Mouse (Mus musculus) thymus, postnatal 0 days (tissue): ENCODE data around the gene Pitpnm1. TPM values are rescaled to one million over a fixed set of nuclear protein-coding genes. Genes with fewer than 3 reads are reported as not detected.

ENCODE experiments used
- DNase-seq: peaks from one replicate; pipeline ENCODE4 v3.0.0-alpha.2; 2015; ENCODE audit warnings: low spot score
- polyA plus RNA-seq: library from polyadenylated mRNA; unstranded; fragments of >200 nt; fragmentation: Nextera tagmentation; extraction: Ambion mirVana; gene quantifications from 2 replicates; pipeline ENCODE4 v1.2.1, GENCODE M21; 2015

Gene Pitpnm1
- polyA plus RNA-seq, 1 experiment from 2014 or later: 45.6 TPM

GRCm38 (mm10) chr19:4136463-4136862, 36.7 kb downstream of the Pitpnm1 start:
- no peak for DNase-seq

DNA sequence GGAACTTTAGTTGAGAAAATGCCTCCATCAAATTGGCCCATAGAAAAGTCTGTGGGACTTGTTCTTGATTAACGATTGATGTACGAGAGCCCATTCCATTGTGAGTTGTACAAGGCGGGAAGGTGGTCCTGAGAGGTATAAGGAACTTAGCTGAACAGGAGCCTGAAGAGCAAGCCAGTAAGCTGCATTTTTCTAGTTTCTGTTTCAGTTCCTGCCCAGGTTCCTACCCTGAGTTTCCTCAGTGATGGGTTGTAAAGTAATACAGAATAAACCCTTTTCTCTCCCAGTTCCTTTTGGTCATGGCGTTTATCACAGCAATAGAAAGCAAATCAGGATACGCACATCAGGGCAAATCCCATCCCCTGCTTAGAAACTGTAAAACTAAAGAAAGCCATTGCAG, 38.1 kb downstream of the Pitpnm1 start:
- DNase-seq: no peak

- DNase-seq: no peak
Measured at GRCm38 (mm10) chr19:4139446-4139845, 39.6 kb downstream of the Pitpnm1 start, which contains the start of gene Gpr152. Gpr152 (plus strand) TSS chr19:4139787.

- DNase-seq: no peak
Measured at GRCm38 (mm10) chr19:4140147-4140546, 40.3 kb downstream of the Pitpnm1 start.

GRCm38 (mm10) chr19:4142416-4143173, 42.8 kb downstream of the Pitpnm1 start:
- no peak for DNase-seq

DNA sequence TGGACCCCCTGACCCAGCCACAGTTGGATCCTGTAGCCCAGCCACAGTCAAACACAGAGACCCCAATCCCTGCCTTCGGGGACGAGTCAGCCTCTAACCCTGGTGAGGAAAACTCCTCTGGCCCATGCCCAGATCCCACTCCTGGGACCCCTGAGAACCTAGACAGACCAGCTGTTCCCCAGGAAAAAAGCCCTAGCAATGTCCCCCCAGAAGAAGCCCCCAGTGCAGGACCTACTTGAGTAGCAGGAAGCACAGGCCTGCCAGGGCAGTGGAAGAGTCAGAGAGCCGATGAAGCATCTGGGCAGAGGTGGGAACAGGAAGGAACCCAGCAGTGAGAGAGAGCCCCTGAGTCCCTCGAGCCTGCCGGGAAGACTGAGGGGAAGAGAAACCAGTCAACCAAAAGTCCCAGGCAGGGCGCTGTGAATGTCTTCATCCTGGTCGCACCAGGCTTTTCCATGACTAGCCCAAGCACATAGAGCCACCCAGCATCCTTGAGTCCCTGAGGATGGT, 44.0 kb downstream of the Pitpnm1 start, which contains the start of gene Cabp4:
Cabp4 (minus strand) TSS at position 275 of the 510 bp plus-strand sequence.
- no peak for DNase-seq

DNA sequence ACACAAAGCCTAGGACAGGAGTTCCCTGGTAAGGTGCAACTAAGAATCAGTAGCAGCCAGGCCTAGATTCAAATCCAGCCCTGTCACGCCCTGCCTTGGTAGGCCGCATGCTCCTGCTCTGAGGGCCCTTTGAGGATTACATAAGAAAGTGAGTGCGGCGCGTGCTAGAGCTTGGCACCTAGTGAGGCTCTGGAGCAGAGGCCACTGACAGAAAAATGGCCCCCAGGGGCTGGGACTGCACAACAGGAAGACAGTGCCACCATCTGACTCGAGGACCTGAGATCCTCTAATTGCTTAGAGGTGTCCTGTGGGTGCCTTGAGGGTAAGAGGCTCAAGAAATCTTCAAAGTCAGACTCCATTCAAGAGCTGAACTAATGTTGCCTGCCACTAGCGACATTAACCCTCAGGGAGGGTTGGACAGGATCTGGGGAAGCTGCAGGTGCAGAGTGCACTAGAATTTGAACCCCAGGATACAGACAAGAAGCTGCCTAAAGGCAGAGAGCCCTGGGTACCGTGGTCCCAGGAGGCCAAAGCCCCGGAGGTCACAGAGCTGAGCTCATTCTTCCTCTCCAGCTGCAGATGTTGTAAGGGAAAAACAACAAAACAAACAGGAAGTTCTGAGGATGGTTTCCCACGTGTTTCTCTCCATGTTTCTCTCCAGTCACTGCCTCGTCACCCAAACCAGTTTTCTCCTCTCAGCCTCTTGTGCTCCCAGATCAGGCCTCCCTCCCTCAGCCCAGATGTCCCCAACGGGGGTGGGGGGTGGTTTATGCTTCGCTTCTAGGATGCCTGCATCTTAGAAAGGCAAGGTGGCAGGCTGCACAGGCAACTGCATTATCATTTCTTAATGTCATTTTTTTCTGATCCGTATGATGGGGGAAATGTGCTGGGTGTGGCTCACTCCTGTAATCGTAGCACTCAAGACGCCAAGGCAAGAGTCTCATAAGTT, 45.0 kb downstream of the Pitpnm1 start:
- peak; percentile 40 for DNase-seq

- no peak for DNase-seq
Measured at GRCm38 (mm10) chr19:4145936-4146335, 46.1 kb downstream of the Pitpnm1 start.

- no peak for DNase-seq
Measured at GRCm38 (mm10) chr19:4146366-4147021, 46.7 kb downstream of the Pitpnm1 start.

GRCm38 (mm10) chr19:4147022-4147405, 47.2 kb downstream of the Pitpnm1 start:
- no peak for DNase-seq

- DNase-seq: no peak
Measured at GRCm38 (mm10) chr19:4147782-4148490, 48.1 kb downstream of the Pitpnm1 start.

DNA sequence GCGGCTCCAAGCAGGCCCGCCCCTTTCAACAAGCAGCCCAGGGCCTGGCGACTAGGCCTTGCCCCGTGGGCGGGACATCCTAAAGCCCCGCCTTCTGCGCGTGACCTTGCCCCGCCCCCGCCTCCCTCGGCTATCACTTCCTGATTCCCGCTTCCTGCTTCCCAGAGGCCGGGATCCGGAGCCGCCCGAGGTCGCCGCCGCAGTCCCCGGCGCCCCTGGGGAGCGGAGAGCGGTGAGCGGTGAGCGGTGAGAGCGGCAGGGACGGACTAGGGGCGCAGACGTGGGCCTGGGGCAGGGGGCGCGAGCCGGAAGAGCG, 48.7 kb downstream of the Pitpnm1 start, which contains the start of gene Coro1b:
Coro1b (plus strand) TSS at position 129 of the 316 bp plus-strand sequence.
- DNase-seq: peak; percentile 90

DNA sequence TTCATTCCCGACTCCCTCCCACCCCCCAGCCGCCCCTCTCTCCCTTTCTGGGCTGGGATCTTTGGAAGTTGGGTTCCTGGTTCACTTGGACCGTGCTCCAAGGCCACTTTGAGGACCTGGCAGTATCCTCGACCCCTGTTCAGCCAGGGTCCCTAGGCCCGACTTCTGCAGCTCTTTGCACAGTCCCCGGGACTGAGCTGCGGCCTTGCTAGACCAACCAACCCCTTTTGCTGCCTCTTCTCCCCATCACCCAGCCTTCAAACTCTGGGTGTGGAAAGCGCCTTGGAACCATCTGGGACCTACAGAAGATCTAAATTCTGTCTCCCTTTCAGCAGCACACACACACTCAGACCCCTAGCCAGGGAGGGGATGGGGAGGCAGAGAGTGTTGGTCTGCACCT, 49.0 kb downstream of the Pitpnm1 start:
- peak; percentile 33 for DNase-seq

DNA sequence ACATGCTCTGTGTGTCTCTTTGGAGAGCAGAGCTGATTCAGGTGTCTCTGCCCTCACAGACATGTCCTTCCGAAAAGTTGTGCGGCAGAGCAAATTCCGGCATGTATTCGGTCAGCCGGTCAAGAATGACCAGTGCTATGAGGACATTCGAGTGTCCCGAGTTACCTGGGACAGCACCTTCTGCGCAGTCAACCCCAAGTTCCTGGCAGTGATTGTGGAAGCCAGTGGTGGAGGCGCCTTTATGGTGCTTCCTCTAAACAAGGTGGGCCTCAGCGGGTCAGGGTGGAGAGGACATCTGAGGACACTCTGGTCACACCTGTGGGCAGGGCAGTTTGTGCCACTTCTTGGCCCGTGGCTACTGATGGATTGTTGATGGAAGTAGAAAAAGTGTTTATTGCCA, 49.5 kb downstream of the Pitpnm1 start:
- DNase-seq: no peak

GRCm38 (mm10) chr19:4149764-4150461, 50.1 kb downstream of the Pitpnm1 start:
- no peak for DNase-seq

DNA sequence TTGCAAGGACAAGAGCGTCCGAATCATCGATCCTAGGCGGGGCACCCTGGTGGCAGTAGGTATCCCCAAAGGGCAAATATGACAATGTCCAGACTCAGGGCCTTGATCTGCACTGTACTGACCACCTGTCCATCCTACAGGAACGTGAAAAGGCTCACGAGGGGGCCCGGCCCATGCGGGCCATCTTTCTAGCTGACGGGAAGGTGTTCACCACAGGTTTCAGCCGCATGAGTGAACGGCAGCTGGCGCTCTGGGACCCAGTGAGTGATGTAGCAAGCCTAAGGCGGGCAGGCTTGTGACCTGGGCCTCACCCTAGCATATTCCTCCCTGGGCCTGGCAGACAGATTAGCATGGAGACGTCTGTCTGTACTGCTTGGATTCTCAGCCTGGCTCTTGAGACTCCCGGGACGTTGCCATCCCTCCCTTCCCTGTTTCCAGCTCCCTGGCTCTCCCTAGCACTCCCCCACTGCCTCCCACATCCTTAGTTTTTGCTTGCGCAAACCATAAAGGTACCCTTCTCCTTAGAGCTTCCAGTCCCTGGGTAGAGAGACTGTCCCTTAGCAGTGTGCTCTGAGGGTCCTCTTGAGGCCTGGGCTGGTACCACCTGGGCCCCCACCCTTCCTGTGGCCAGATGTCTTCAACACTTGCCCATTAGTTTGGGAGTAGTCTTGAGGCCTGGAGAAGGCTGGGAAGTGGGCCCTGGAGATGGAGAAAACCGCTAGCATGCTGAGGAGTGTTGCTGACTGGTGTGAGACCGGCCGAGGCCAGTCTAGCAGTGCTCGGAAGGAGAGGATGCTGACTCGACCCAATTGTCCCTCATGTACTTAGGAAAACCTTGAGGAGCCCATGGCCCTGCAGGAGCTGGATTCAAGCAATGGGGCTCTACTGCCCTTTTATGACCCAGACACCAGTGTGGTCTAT, 51.0 kb downstream of the Pitpnm1 start:
- DNase-seq: no peak

DNA sequence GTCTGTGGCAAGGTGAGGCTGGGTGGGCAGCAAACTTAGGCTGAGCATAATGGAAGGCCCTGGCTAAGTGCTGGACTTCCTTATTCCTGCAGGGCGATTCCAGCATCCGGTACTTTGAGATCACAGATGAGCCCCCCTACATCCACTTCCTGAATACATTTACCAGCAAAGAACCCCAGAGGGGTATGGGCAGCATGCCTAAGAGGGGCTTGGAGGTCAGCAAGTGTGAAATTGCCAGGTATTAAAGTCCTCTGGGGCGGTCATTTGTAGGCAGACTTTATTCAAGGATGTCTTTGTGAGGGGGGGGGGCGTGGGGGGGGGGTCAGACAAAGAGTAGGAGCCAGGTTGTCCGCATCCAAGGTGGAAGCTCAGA, 51.7 kb downstream of the Pitpnm1 start:
- DNase-seq: no peak

DNA sequence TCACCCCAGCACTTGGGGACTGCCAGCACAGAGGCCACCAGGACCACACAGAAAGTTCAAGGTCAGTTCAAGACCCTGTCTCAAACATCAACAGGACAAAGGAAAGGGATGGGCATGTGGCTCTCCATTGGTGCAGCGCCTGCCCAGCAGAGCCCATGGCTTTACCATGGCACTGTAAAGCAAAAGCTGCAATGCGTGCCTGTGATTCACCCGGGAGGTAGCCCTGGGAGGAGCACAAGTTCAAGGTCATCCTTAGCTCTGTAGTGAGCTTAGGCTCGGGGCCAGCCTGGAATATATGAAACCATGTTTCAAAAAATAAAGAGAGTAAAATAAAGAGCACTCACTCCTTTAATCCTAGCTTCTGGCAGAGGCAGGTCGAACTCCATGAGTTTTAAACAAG, 52.1 kb downstream of the Pitpnm1 start:
- DNase-seq: no peak
